Mouse (Mus musculus) testis, adult 2 months (tissue): Measurements from ENCODE around the gene Stab2.

ENCODE experiments used
- CTCF ChIP-seq: fragments of 200-500 bp; IDR thresholded peaks from 2 replicates; pipeline ENCODE4 v1.5.1; 2012; ENCODE audit warnings: low read depth, mild to moderate bottlenecking, inconsistent platforms, low read length, moderate library complexity; ENCODE audit not compliant: control insufficient read depth, insufficient read depth, insufficient replicate concordance
- POLR2A ChIP-seq: fragments of 200-500 bp; IDR thresholded peaks from 2 replicates; pipeline ENCODE4 v1.6.1; 2012; ENCODE audit warnings: low read depth, mild to moderate bottlenecking, inconsistent platforms, low read length, moderate library complexity; ENCODE audit not compliant: control insufficient read depth

DNA sequence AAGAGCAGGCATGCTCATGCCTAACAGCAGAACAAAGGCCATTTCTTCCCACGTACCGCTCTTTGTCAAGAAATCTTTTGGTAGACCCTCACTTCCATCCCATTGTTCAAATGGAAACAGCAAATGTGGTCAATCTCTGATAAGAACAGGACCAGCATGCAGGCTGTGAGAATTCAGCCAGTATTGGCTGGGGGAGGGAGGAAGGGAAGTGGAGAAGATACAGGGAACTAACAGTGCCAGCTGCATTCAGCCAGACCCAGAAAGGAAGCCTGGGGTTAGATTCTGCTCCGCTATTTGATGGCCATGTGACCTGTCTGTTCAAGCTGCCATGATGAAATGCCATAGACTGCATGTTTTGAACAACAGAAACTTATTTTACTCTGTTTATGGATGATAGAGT, 32.0 kb upstream of the Stab2 start:
- no peak for TF ChIP-seq POLR2A
- no peak for TF ChIP-seq CTCF
